12 mouse cellular contexts compared by ENCODE assay signal in the genomic region with DNA sequence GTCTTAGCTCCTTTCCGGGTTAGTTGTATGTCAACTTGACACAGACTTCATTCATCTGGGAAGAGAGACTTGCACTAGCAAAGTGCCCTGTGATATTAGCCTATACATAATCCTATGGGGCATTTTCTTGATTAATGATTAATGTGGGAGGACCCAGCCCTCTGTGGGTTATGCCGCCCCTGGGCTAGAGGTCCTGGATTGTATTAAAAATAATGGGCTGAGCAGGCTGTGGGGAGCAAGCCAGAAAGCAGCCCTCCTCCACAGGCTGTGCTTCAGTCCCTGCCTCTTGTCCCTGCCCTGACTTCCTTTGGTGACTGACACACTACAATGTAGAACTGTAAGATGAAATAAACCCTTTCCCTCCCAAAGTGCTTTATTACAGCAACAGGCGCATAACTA. TPM values are rescaled to one million over a fixed set of nuclear protein-coding genes. Genes with fewer than 3 reads are reported as not detected.
DNase-seq lines count a peak whose midpoint lies in the region; ATAC-seq lines count a peak whose summit lies in the region.
"Had no signal": no experiment of that assay in that cellular context is flagged by ENCODE, and none has a peak within 500 bp of the region (broad histone marks: within the 10 kb centered on the region; RNA-seq: fewer than 3 reads in every experiment).

No protein-coding gene starts in this region.

- ATAC-seq in heart, embryonic 12.5 days (ENCODE audit: insufficient number of reproducible peaks, low FRiP score): no peak
- ATAC-seq in liver, embryonic 11.5 days (replicated peaks; ENCODE audit: low FRiP score): no peak
- 0 out of 2 replicates have a peak, but pooled peaks have one; percentile 30 for ATAC-seq in erythroblast, adult 5-6 weeks (replicated peaks; ENCODE audit: low FRiP score, poor library complexity, severe bottlenecking)
- ATAC-seq in midbrain, embryonic 13.5 days: peak; percentile 35; the same call in 1 of the 2 replicates
- ATAC-seq: CD4-positive, CD25-positive, alpha-beta regulatory T cell, adult 4 months had no signal

- peak overlapping the region; percentile 64; the same call in 1 of the 2 replicates for H3K4me2 ChIP-seq in heart, embryonic 12.5 days
- H3K4me2 ChIP-seq in liver, embryonic 11.5 days: peak overlapping the region; percentile 47
- H3K4me2 ChIP-seq in midbrain, embryonic 13.5 days (replicated peaks): no peak overlapping the region

- H3K4me3 ChIP-seq in heart, embryonic 12.5 days: no peak overlapping the region
- peak overlapping the region; percentile 9; the same call in 1 of the 2 replicates for H3K4me3 ChIP-seq in liver, embryonic 11.5 days (ENCODE audit: low read depth, low read length)
- no peak overlapping the region for H3K4me3 ChIP-seq in midbrain, embryonic 13.5 days (replicated peaks)

- H3K27ac ChIP-seq in heart, embryonic 12.5 days (ENCODE audit: poor library complexity, severe bottlenecking): no peak overlapping the region
- H3K27ac ChIP-seq in liver, embryonic 11.5 days (ENCODE audit: low read depth, low read length): no peak overlapping the region
- H3K27ac ChIP-seq in midbrain, embryonic 13.5 days: no peak overlapping the region

- H3K36me3 ChIP-seq in heart, embryonic 12.5 days: no peaks in the 10 kb centered on the region
- no peaks in the 10 kb centered on the region for H3K36me3 ChIP-seq in liver, embryonic 11.5 days (ENCODE audit: control insufficient read depth, insufficient read depth, low read length)
- H3K36me3 ChIP-seq in midbrain, embryonic 13.5 days: no peaks in the 10 kb centered on the region

- 33% methylated on average over 3 of the region's 3 CpGs for WGBS in heart, embryonic 12.5 days
- 37% methylated on average over 3 of the region's 3 CpGs for WGBS in liver, embryonic 11.5 days
- 48% methylated on average over 3 of the region's 3 CpGs for WGBS in midbrain, embryonic 13.5 days

- 0 out of 2 replicates have a peak, but pooled peaks cover 5% of the 10 kb centered on the region for H3K9me3 ChIP-seq in heart, embryonic 12.5 days (replicated peaks)
- H3K9me3 ChIP-seq in liver, embryonic 11.5 days (ENCODE audit: control insufficient read depth, low read length): no peaks in the 10 kb centered on the region
- no peaks in the 10 kb centered on the region; the same call in 1 of the 2 replicates for H3K9me3 ChIP-seq in midbrain, embryonic 13.5 days

- peaks cover 6% of the 10 kb centered on the region for H3K4me1 ChIP-seq in heart, embryonic 12.5 days (replicated peaks)
- H3K4me1 ChIP-seq in liver, embryonic 11.5 days (replicated peaks; ENCODE audit: control insufficient read depth, insufficient read depth, low read length): no peaks in the 10 kb centered on the region
- H3K4me1 ChIP-seq in midbrain, embryonic 13.5 days (replicated peaks): peaks cover 21% of the 10 kb centered on the region

- H3K9ac ChIP-seq in heart, embryonic 12.5 days: no peak overlapping the region
- no peak overlapping the region for H3K9ac ChIP-seq in liver, embryonic 11.5 days (ENCODE audit: low read depth, low read length)
- no peak overlapping the region for H3K9ac ChIP-seq in midbrain, embryonic 13.5 days (replicated peaks)

- no peaks in the 10 kb centered on the region; the same call in 1 of the 2 replicates for H3K27me3 ChIP-seq in heart, embryonic 12.5 days (replicated peaks)
- H3K27me3 ChIP-seq in liver, embryonic 11.5 days (replicated peaks; ENCODE audit: control insufficient read depth, insufficient read depth, low read length): no peaks in the 10 kb centered on the region
- no peaks in the 10 kb centered on the region for H3K27me3 ChIP-seq in midbrain, embryonic 13.5 days

- DNase-seq in heart, adult 9 months (ENCODE audit: low spot score in 2 of 2): no peak
- no peak for DNase-seq in liver, embryonic 11.5 days (ENCODE audit: low spot score)
- no peak for DNase-seq in liver
- DNase-seq in layer of hippocampus, adult 9-11 months: no peak
- DNase-seq in urinary bladder, postnatal 10 days (ENCODE audit: low spot score): no peak

RNA-seq across cellular contexts. Expression of gene Spesp1, which starts 37.4 kb away (rescaled TPM):
- polyA plus RNA-seq in heart, embryonic 12.5 days (2016; fragmentation: Nextera tagmentation; extraction: Ambion mirVana): not detected in 2 replicates
- not detected in 2 replicates for polyA plus RNA-seq in liver, embryonic 11.5 days (2014; fragmentation: Nextera tagmentation; extraction: Ambion mirVana)
- total RNA-seq in erythroblast, adult 5-6 weeks (2015; ENCODE audit: low replicate concordance): not detected in 2 replicates
- total RNA-seq in erythroblast, adult 5-6 weeks (2017; ENCODE audit: low replicate concordance): not detected in 2 replicates
- 0.05 TPM in 1 of 2 replicates, not detected in the other for polyA plus RNA-seq in midbrain, embryonic 13.5 days (2015; fragmentation: Nextera tagmentation; extraction: Ambion mirVana)
- total RNA-seq: liver, adult 2 months had no signal
- polyA plus RNA-seq: CD4-positive, CD25-positive, alpha-beta regulatory T cell, adult 4 months; liver, adult 2 months; neural tube, embryonic 11.5 days; thymus, postnatal 0 days had no signal

Comparison
In these comparisons a context has a peak if more than half of its experiments do, and no peak if none do; other contexts are left out.
1. ATAC-seq: peak in erythroblast, adult 5-6 weeks (single experiment) and midbrain, embryonic 13.5 days (single experiment); none in heart, embryonic 12.5 days (single experiment) and liver, embryonic 11.5 days (single experiment).